18 mouse cellular contexts compared by ENCODE assay signal in the genomic region with DNA sequence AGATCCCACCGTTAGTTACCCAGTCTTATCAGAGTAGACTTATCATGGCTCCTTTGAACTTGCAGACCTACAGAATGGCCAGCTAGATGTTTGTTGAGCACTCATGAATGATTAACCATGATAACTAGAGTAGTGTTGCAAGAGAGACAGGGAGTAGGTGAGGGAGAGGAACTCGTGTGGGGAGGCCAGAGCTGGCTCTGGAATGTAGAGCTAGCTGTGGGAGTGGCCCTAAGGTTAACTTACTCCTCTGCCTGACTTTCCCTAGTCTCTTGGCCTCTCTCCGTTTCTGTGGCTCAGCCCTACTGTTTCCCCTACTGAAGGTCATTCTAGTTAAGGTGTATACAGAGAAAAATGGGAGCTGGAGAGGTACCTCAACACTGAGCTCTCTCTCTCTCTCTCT. TPM values are rescaled to one million over a fixed set of nuclear protein-coding genes. Genes with fewer than 3 reads are reported as not detected.
DNase-seq lines count a peak whose midpoint lies in the region; ATAC-seq and TF ChIP-seq lines count a peak whose summit lies in the region.
"Had no signal": no experiment of that assay in that cellular context is flagged by ENCODE, and none has a peak within 500 bp of the region (broad histone marks: within the 10 kb centered on the region; RNA-seq: fewer than 3 reads in every experiment).

No protein-coding gene starts in this region.

- no peak overlapping the region for H3K27ac ChIP-seq in midbrain, embryonic 11.5 days (ENCODE audit: low read depth, low read length)
- no peak overlapping the region for H3K27ac ChIP-seq in midbrain, embryonic 14.5 days (replicated peaks; ENCODE audit: low read depth, low read length)
- H3K27ac ChIP-seq in lung, embryonic 15.5 days, result peak overlapping the region; percentile 73
- H3K27ac ChIP-seq in left cerebral cortex, adult 2 months, result no peak overlapping the region
- H3K27ac ChIP-seq: embryonic facial prominence, embryonic 15.5 days; limb, embryonic 15.5 days; midbrain, embryonic 15.5 days; neural tube, embryonic 13.5 days had no signal

- H3K4me3 ChIP-seq in midbrain, embryonic 11.5 days (ENCODE audit: low read depth, low read length), result no peak overlapping the region
- H3K4me3 ChIP-seq in midbrain, embryonic 14.5 days (replicated peaks; ENCODE audit: low read depth, low read length), result no peak overlapping the region
- H3K4me3 ChIP-seq in lung, embryonic 15.5 days, result no peak overlapping the region
- H3K4me3 ChIP-seq in left cerebral cortex, adult 2 months, result no peak overlapping the region
- H3K4me3 ChIP-seq: embryonic facial prominence, embryonic 15.5 days; limb, embryonic 15.5 days; midbrain, embryonic 15.5 days; neural tube, embryonic 13.5 days had no signal

- no peak overlapping the region for H3K4me2 ChIP-seq in midbrain, embryonic 11.5 days
- no peak overlapping the region for H3K4me2 ChIP-seq in midbrain, embryonic 14.5 days (ENCODE audit: low read length)
- H3K4me2 ChIP-seq in lung, embryonic 15.5 days, result no peak overlapping the region
- H3K4me2 ChIP-seq: embryonic facial prominence, embryonic 15.5 days; limb, embryonic 15.5 days; midbrain, embryonic 15.5 days; neural tube, embryonic 13.5 days had no signal

- peak; percentile 41 for DNase-seq in midbrain, embryonic 11.5 days (ENCODE audit: low spot score, missing footprints)
- DNase-seq in midbrain, embryonic 14.5 days, result no peak
- peak; percentile 69 to 90 for DNase-seq in kidney, postnatal 25 days
- DNase-seq in neural tube, embryonic 10.5 days (ENCODE audit: extremely low spot score, low spot score), result no peak
- DNase-seq in gastrocnemius, postnatal 25 days, result no peak
- DNase-seq in left cerebral cortex, adult 2 months (ENCODE audit: extremely low spot score in 1 of 2, low spot score in 2 of 2), result no peak
- no peak for DNase-seq in layer of hippocampus, adult 8-10 months (ENCODE audit: low spot score in 2 of 2)
- DNase-seq: cerebellum, postnatal 25 days; forebrain, postnatal 0 days; gastrocnemius, postnatal 14 days; layer of hippocampus, postnatal 36 days; right cerebral cortex, postnatal 14 days had no signal

- intact Hi-C loops in left cerebral cortex, adult 2 months (cut with DNase I), result no loop called here

- ATAC-seq in midbrain, embryonic 11.5 days (ENCODE audit: low FRiP score), result no peak
- no peak for ATAC-seq in midbrain, embryonic 14.5 days (ENCODE audit: low FRiP score, low TSS enrichment)
- ATAC-seq in lung, embryonic 15.5 days (ENCODE audit: borderline replicate concordance, extremely low read depth, low FRiP score, low TSS enrichment), result peak; percentile 74
- ATAC-seq: forebrain, postnatal 0 days; hindbrain, embryonic 16.5 days; midbrain, embryonic 15.5 days had no signal

- no peaks in the 10 kb centered on the region for H3K4me1 ChIP-seq in midbrain, embryonic 11.5 days (ENCODE audit: control insufficient read depth, insufficient read depth, low read length)
- no peaks in the 10 kb centered on the region for H3K4me1 ChIP-seq in midbrain, embryonic 14.5 days (ENCODE audit: control insufficient read depth, insufficient read depth, low read length)
- peaks cover 17% of the 10 kb centered on the region for H3K4me1 ChIP-seq in lung, embryonic 15.5 days
- H3K4me1 ChIP-seq: embryonic facial prominence, embryonic 15.5 days; limb, embryonic 15.5 days had no signal

- TF ChIP-seq CTCF in left cerebral cortex, adult 2 months (IDR thresholded peaks at IDR 0.05), result no peak

- no peaks in the 10 kb centered on the region for H3K36me3 ChIP-seq in midbrain, embryonic 11.5 days (ENCODE audit: control insufficient read depth, insufficient read depth, low read length)
- no peaks in the 10 kb centered on the region for H3K36me3 ChIP-seq in midbrain, embryonic 14.5 days (ENCODE audit: control insufficient read depth, insufficient read depth, low read length)
- no peaks in the 10 kb centered on the region for H3K36me3 ChIP-seq in lung, embryonic 15.5 days
- H3K36me3 ChIP-seq: embryonic facial prominence, embryonic 15.5 days; limb, embryonic 15.5 days; midbrain, embryonic 15.5 days; neural tube, embryonic 13.5 days had no signal

- no peak overlapping the region for H3K9ac ChIP-seq in midbrain, embryonic 11.5 days (ENCODE audit: low read length)
- H3K9ac ChIP-seq in midbrain, embryonic 14.5 days (replicated peaks; ENCODE audit: low read length), result no peak overlapping the region
- no peak overlapping the region for H3K9ac ChIP-seq in lung, embryonic 15.5 days
- H3K9ac ChIP-seq: embryonic facial prominence, embryonic 15.5 days; forebrain, postnatal 0 days; limb, embryonic 15.5 days; midbrain, embryonic 15.5 days; neural tube, embryonic 13.5 days had no signal

- no peaks in the 10 kb centered on the region for H3K9me3 ChIP-seq in midbrain, embryonic 11.5 days (ENCODE audit: control insufficient read depth, low read length)
- H3K9me3 ChIP-seq in midbrain, embryonic 14.5 days (ENCODE audit: control insufficient read depth, low read length), result no peaks in the 10 kb centered on the region
- H3K9me3 ChIP-seq in lung, embryonic 15.5 days, result no peaks in the 10 kb centered on the region
- H3K9me3 ChIP-seq: embryonic facial prominence, embryonic 15.5 days; limb, embryonic 15.5 days; midbrain, embryonic 15.5 days; neural tube, embryonic 13.5 days had no signal

- no peaks in the 10 kb centered on the region for H3K27me3 ChIP-seq in midbrain, embryonic 11.5 days (ENCODE audit: control insufficient read depth, insufficient read depth, low read length)
- H3K27me3 ChIP-seq in midbrain, embryonic 14.5 days (ENCODE audit: control insufficient read depth, insufficient read depth, low read length), result no peaks in the 10 kb centered on the region
- no peaks in the 10 kb centered on the region for H3K27me3 ChIP-seq in lung, embryonic 15.5 days
- H3K27me3 ChIP-seq: embryonic facial prominence, embryonic 15.5 days; limb, embryonic 15.5 days; midbrain, embryonic 15.5 days; neural tube, embryonic 13.5 days had no signal

- 62% methylated on average over 3 of the region's 3 CpGs for WGBS in midbrain, embryonic 11.5 days
- WGBS in midbrain, embryonic 14.5 days, result 71% methylated on average over 3 of the region's 3 CpGs
- WGBS in lung, embryonic 15.5 days, result 17% methylated on average over 3 of the region's 3 CpGs

RNA-seq across cellular contexts. Expression of a gene that starts 28.5 kb away (rescaled TPM):
- 0.22 and 0.26 TPM in 2 replicates for polyA plus RNA-seq in midbrain, embryonic 11.5 days (2014; fragmentation: Nextera tagmentation; extraction: Ambion mirVana)
- polyA plus RNA-seq in midbrain, embryonic 14.5 days (2014; fragmentation: Nextera tagmentation; extraction: Ambion mirVana), result 1.6 and 1.7 TPM in 2 replicates
- polyA plus RNA-seq in lung, embryonic 15.5 days (2015; fragmentation: Nextera tagmentation; extraction: Ambion mirVana), result 2.3 and 3.3 TPM in 2 replicates
- total RNA-seq in gastrocnemius, postnatal 25 days (2021), result under 1 TPM; 0.35 to 0.49 TPM
- 1 to 10 TPM; 1.4 to 1.5 TPM for total RNA-seq in left cerebral cortex, adult 2 months (2021)
- 1 to 10 TPM; 2.6 to 7.7 (median 4.7) TPM for total RNA-seq in layer of hippocampus, adult 8-10 months (2022)

Comparison
In these comparisons a context has a peak if more than half of its experiments do, and no peak if none do; other contexts are left out.
1. DNase-seq: peak in midbrain, embryonic 11.5 days (single experiment) and kidney, postnatal 25 days (2 of 2); none in midbrain, embryonic 14.5 days (single experiment), neural tube, embryonic 10.5 days (single experiment), gastrocnemius, postnatal 25 days (single experiment), left cerebral cortex, adult 2 months (0 of 2) and layer of hippocampus, adult 8-10 months (0 of 2).